Mouse (Mus musculus) urinary bladder, adult 2 months (tissue): ENCODE measurements around the gene Zswim1. TPM values are rescaled to one million over a fixed set of nuclear protein-coding genes. Genes with fewer than 3 reads are reported as not detected.
"Not testable (repeated sequence)": the region's sequence is repeated elsewhere in the genome, so short reads cannot be mapped to it uniquely, and the experiment has no call there.

Experiments used
- DNase-seq: peaks from one replicate; pipeline ENCODE4 v3.0.0; 2022; ENCODE audit warnings: low spot score
- polyA plus RNA-seq: library from polyadenylated mRNA; depleted of rRNA; stranded (reverse); fragments of >200 nt; gene quantifications from 2 replicates; pipeline ENCODE4 v1.2.3, GENCODE M21; 2012; rRNA removed

Zswim1 gene
- polyA plus RNA-seq, 1 experiment, result 5.4 TPM

DNA sequence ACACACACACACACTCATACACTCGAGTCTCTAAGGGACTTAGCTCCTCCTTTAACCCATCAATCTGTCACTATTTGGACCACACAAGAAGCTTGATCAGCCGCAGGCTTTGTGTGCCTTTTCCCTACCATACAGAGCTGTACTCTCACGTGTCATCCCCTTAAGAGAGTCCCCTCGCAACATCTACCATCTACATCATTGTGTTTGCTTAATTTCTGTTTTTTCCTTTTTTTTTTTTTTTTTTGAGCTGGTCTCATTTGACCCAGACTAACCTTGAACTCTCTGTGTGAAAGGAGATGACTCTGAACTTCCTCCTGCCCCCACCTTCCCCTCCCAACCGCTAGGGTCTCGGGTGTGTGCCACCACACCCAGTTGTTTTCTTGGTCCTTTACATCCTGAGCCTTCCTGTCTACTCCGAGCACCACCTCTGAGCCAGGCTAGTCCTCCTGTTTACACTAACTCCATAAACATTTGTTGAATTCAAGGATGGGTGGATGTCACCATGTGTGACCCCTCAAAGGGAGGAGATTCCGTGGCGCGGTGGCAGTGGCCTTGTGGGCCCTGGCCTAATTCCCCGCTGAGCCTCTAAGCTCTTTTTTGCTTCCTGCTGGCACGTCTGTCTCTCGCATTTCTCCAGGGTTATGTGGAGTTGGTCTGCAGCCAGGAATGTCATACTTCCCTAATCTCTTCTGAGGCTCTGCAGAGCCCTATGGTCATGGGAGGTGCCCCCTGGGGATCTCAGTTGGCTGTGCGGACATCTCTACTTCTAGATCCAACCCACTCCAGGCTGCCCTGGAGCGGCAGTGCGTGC lies 44.5 kb downstream of the Zswim1 start:
- DNase-seq, result no peak

DNA sequence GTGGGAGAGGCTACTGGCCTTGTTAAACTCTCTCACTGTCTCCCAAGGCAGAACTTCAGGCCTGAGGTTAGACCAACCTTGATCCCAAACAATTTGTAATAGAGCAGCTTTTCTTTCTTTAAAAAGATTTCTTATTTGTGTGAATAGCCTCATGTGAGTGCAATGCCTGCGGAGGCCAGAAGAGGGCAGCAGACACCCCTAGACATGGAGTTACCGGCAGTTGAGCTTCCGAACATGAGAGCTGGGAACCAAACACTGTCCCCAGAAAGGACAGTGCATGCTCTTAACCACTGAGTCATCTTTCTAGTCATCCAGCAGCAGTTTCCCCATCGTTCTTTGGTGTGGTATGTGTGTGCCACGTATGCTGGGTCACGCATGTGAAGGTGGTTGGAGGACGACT lies 45.1 kb downstream of the Zswim1 start:
- DNase-seq, result no peak

DNA sequence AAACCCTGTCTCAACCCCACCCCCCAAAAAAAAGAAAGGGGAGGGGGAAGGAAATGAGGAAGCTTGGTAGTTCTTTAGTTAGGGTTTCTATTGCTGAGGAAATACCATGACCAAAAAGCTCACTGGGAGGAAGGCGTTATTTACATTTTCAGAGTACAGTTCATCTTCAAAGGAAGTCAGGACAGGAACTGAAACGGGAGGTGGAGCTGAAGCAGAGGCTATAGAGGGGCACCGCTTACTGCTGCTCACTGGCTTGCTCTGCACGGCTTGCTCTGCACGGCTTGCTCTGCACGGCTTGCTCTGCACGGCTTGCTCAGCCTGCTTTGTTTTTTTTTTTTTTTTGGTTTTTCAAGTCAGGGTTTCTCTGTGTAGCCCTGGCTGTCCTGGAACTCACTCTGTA lies 46.0 kb downstream of the Zswim1 start:
- no peak for DNase-seq

- DNase-seq, result no peak
Observed at GRCm38 (mm10) chr2:164871602-164872303, 49.3 kb downstream of the Zswim1 start.

DNA sequence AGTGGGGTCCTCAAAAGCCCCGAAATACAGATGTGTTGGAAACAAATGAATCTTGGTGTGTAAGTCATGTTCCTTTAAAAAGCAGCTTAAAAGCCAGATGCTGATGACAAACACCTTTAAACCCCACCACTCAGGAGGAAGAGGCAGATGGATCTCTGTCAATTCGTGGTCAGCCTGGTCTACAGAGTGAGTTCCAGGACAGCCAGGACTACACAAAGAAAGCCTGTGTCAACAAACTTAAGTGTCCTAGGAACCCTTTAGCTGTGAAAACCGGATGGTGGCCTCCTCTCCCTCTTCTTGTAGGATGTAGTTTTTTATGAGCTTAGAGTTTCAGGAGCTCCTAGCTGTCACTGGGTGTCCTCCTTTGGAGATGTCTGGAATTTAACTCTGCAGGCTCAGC lies 51.1 kb downstream of the Zswim1 start:
- DNase-seq, result no peak

DNA sequence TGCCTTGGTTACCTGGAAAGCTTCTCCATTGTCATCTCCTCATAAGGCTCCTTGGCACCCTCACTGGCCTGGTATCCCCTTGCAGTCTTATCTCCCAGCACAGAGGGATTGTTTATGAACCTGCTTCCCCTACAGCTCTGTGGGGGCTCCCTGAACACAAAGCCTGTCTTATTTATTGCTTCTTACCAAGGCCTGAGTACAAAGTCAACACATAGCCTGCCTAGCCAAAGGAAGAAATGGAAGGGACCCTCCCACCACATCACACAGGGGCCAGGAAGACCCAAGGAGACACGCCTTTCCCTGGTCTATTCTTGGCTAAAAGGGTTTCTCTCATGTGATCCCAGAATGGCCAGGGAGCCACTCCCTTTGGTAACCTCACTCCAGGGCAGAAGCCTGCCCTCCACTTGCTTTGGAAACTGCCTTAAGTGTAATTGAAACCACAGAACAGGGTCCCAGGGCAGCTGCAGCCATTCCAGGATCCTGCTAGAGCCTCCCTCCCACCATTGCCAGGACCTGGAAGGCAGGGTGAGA lies 51.8 kb downstream of the Zswim1 start:
- DNase-seq, result no peak

- DNase-seq, result not testable (repeated sequence)
Observed at GRCm38 (mm10) chr2:164875648-164876047, 53.2 kb downstream of the Zswim1 start.

Other genes starting within 250 kb of the Zswim1 start
- 0.14 and 0.31 TPM in 2 replicates for gene Spint3, start 249.2 kb upstream of the Zswim1 start, polyA plus RNA-seq
- 1.3 and 2.0 TPM in 2 replicates for gene Wfdc6a, start 237.2 kb upstream of the Zswim1 start, polyA plus RNA-seq
- not detected in 2 replicates for gene Eppin, start 229.1 kb upstream of the Zswim1 start, polyA plus RNA-seq
- gene Wfdc6b, start 209.2 kb upstream of the Zswim1 start, polyA plus RNA-seq, result not detected in 2 replicates
- not detected in 2 replicates for gene Wfdc8, start 209.1 kb upstream of the Zswim1 start, polyA plus RNA-seq
- not detected in 2 replicates for gene Wfdc16, start 183.9 kb upstream of the Zswim1 start, polyA plus RNA-seq
- gene Wfdc10, start 166.6 kb upstream of the Zswim1 start, polyA plus RNA-seq, result 4.9 and 7.1 TPM in 2 replicates
- not detected in 2 replicates for gene Wfdc9, start 166.1 kb upstream of the Zswim1 start, polyA plus RNA-seq
- gene Wfdc11, start 148.6 kb upstream of the Zswim1 start, polyA plus RNA-seq, result not detected in 2 replicates
- 1.1 and 1.2 TPM in 2 replicates for gene Wfdc13, start 137.6 kb upstream of the Zswim1 start, polyA plus RNA-seq
- not detected in 2 replicates for gene Spint4, start 124.2 kb upstream of the Zswim1 start, polyA plus RNA-seq
- not detected in 2 replicates for gene Spint5, start 107.4 kb upstream of the Zswim1 start, polyA plus RNA-seq
- 0.81 and 0.96 TPM in 2 replicates for gene Wfdc3, start 76.8 kb upstream of the Zswim1 start, polyA plus RNA-seq
- 36.1 and 36.7 TPM in 2 replicates for gene Dnttip1, start 76.7 kb upstream of the Zswim1 start, polyA plus RNA-seq
- gene Ube2c, start 52.8 kb upstream of the Zswim1 start, polyA plus RNA-seq, result 7.3 and 7.9 TPM in 2 replicates
- 21.9 and 26.7 TPM in 2 replicates for gene Tnnc2, start 42.7 kb upstream of the Zswim1 start, polyA plus RNA-seq
- gene Snx21, start 36.9 kb upstream of the Zswim1 start, polyA plus RNA-seq, result 24.4 and 29.0 TPM in 2 replicates
- 37.5 and 45.7 TPM in 2 replicates for gene Acot8, start 17.8 kb upstream of the Zswim1 start, polyA plus RNA-seq
- gene Zswim3, start 17.6 kb upstream of the Zswim1 start, polyA plus RNA-seq, result 5.3 and 6.2 TPM in 2 replicates
- gene Spata25, start 5.9 kb downstream of the Zswim1 start, polyA plus RNA-seq, result 0.13 TPM in 1 of 2 replicates, not detected in the other
- gene Ctsa, start 10.2 kb downstream of the Zswim1 start, polyA plus RNA-seq, result 200 and 235 TPM in 2 replicates
- 12.5 and 15.3 TPM in 2 replicates for gene Neurl2, start 10.8 kb downstream of the Zswim1 start, polyA plus RNA-seq
- gene Pltp, start 35.0 kb downstream of the Zswim1 start, polyA plus RNA-seq, result 247 and 252 TPM in 2 replicates
- 27.8 and 29.4 TPM in 2 replicates for gene Pcif1, start 56.6 kb downstream of the Zswim1 start, polyA plus RNA-seq
- gene Zfp335, start 89.1 kb downstream of the Zswim1 start, polyA plus RNA-seq, result 15.6 and 16.3 TPM in 2 replicates
- gene Mmp9, start 118.1 kb downstream of the Zswim1 start, polyA plus RNA-seq, result 13.0 and 13.5 TPM in 2 replicates
- 1.0 and 1.2 TPM in 2 replicates for gene Slc12a5, start 138.1 kb downstream of the Zswim1 start, polyA plus RNA-seq
- 30.9 and 33.6 TPM in 2 replicates for gene Ncoa5, start 212.2 kb downstream of the Zswim1 start, polyA plus RNA-seq
- 8.6 and 9.5 TPM in 2 replicates for gene Cd40, start 232.9 kb downstream of the Zswim1 start, polyA plus RNA-seq